ENCODE assay signal across 8 mouse cellular contexts in genomic region chr10:34418794-34419193, GRCm38 (mm10). TPM values are rescaled to one million over a fixed set of nuclear protein-coding genes. Genes with fewer than 3 reads are reported as not detected.
DNase-seq lines count a peak whose midpoint lies in the region; ATAC-seq and TF ChIP-seq lines count a peak whose summit lies in the region.
"Not testable (repeated sequence)": the region's sequence is repeated elsewhere in the genome, so short reads cannot be mapped to it uniquely, and the experiment has no call there.

No protein-coding gene starts in this region.

- not testable (repeated sequence) for H3K9me3 ChIP-seq in MEL (replicated peaks; ENCODE audit: insufficient read depth, low read length); heart, embryonic 10.5 days; hindbrain, embryonic 16.5 days (ENCODE audit: control insufficient read depth, low read length); limb, embryonic 11.5 days (ENCODE audit: control insufficient read depth, low read length); lung, embryonic 14.5 days (ENCODE audit: low read depth, low read length); midbrain, postnatal 0 days (ENCODE audit: low read length)

- peak overlapping the region; percentile 72 for H3K9ac ChIP-seq in MEL (ENCODE audit: control insufficient read depth, low read depth, low read length, poor library complexity, severe bottlenecking)
- H3K9ac ChIP-seq in hindbrain, embryonic 16.5 days (ENCODE audit: low read depth, low read length) = peak overlapping the region; percentile 73
- H3K9ac ChIP-seq in limb, embryonic 11.5 days (ENCODE audit: low read length) = peak overlapping the region; percentile 37; the same call in 1 of the 2 replicates
- H3K9ac ChIP-seq in lung, embryonic 14.5 days = peak overlapping the region; percentile 72; the same call in 1 of the 2 replicates
- H3K9ac ChIP-seq in midbrain, postnatal 0 days (replicated peaks; ENCODE audit: low read length, poor library complexity, severe bottlenecking) = peak overlapping the region; percentile 57

- not testable (repeated sequence) for TF ChIP-seq POLR2A in MEL (IDR thresholded peaks at IDR 0.05; ENCODE audit: control insufficient read depth in 1 of 2, insufficient read depth in 1 of 2, low read depth in 1 of 2, low read length in 2 of 2, poor library complexity in 1 of 2); embryonic fibroblast, embryonic 13.5 days (IDR thresholded peaks at IDR 0.05; ENCODE audit: low read depth, low read length); testis, adult 2 months (IDR thresholded peaks at IDR 0.05; ENCODE audit: control insufficient read depth, low read depth, low read length)

- DNase-seq in MEL (ENCODE audit: low read depth, low spot score); heart, embryonic 10.5 days (ENCODE audit: low spot score); limb, embryonic 11.5 days (ENCODE audit: low spot score); lung, embryonic 14.5 days; midbrain, postnatal 0 days (ENCODE audit: low spot score): not testable (repeated sequence)

- H3K4me1 ChIP-seq in MEL (ENCODE audit: control insufficient read depth in 1 of 2, insufficient read depth in 2 of 2, low read length in 2 of 2) = peaks cover 11 to 25% of the 10 kb centered on the region in 2 experiments
- not testable (repeated sequence) for H3K4me1 ChIP-seq in embryonic fibroblast, embryonic 13.5 days (ENCODE audit: control insufficient read depth, insufficient read depth, low read length); heart, embryonic 10.5 days; hindbrain, embryonic 16.5 days (ENCODE audit: control insufficient read depth, insufficient read depth, low read depth, low read length); limb, embryonic 11.5 days (ENCODE audit: control insufficient read depth, insufficient read depth, low read length); lung, embryonic 14.5 days (ENCODE audit: insufficient read depth); midbrain, postnatal 0 days (ENCODE audit: insufficient read depth, low read length); testis, adult 2 months (ENCODE audit: control insufficient read depth, insufficient read depth, low read length)

- H3K27me3 ChIP-seq in MEL (ENCODE audit: control insufficient read depth in 1 of 2, insufficient read depth in 2 of 2, low read length in 2 of 2); heart, embryonic 10.5 days (ENCODE audit: insufficient read depth, poor library complexity, severe bottlenecking); hindbrain, embryonic 16.5 days (replicated peaks; ENCODE audit: control insufficient read depth, insufficient read depth, low read length); limb, embryonic 11.5 days (ENCODE audit: control insufficient read depth, insufficient read depth, low read length); lung, embryonic 14.5 days (ENCODE audit: insufficient read depth, low read length); midbrain, postnatal 0 days (ENCODE audit: insufficient read depth, low read length); testis, adult 2 months (ENCODE audit: control insufficient read depth, insufficient read depth, low read length): not testable (repeated sequence)

- not testable (repeated sequence) for TF ChIP-seq CTCF in MEL (IDR thresholded peaks at IDR 0.05 in 2 of 3, conservative IDR thresholded peaks at IDR 0.05 in 1 of 3; ENCODE audit: control insufficient read depth in 1 of 3, insufficient read depth in 1 of 3, low read depth in 2 of 3, low read length in 3 of 3, poor library complexity in 1 of 3, severe bottlenecking in 1 of 3); embryonic fibroblast, embryonic 13.5 days (IDR thresholded peaks at IDR 0.05; ENCODE audit: borderline replicate concordance, insufficient read depth, low read length); lung, embryonic 14.5 days (IDR thresholded peaks at IDR 0.05; ENCODE audit: low read depth); midbrain, postnatal 0 days (IDR thresholded peaks at IDR 0.05); testis, adult 2 months (IDR thresholded peaks at IDR 0.05; ENCODE audit: control insufficient read depth, insufficient read depth, insufficient replicate concordance, low read depth, low read length)

- H3K36me3 ChIP-seq in MEL (ENCODE audit: control insufficient read depth in 1 of 2, insufficient read depth in 2 of 2, low read length in 2 of 2) = peaks cover 0 to 19% of the 10 kb centered on the region in 2 experiments; a peak in 2 of 4 replicates
- not testable (repeated sequence) for H3K36me3 ChIP-seq in heart, embryonic 10.5 days; hindbrain, embryonic 16.5 days (ENCODE audit: control insufficient read depth, insufficient read depth, low read length); limb, embryonic 11.5 days (ENCODE audit: control insufficient read depth, insufficient read depth, low read length); lung, embryonic 14.5 days (ENCODE audit: insufficient read depth); midbrain, postnatal 0 days (ENCODE audit: insufficient read depth, low read length); testis, adult 2 months (ENCODE audit: control insufficient read depth, insufficient read depth, low read length)

- not testable (repeated sequence) for TF ChIP-seq EP300 in MEL (IDR thresholded peaks at IDR 0.05; ENCODE audit: low read depth in 1 of 2, low read length in 2 of 2)

- not testable (repeated sequence) for TF ChIP-seq RAD21 in MEL (IDR thresholded peaks at IDR 0.05; ENCODE audit: low read depth, low read length)

- not testable (repeated sequence) for H3K27ac ChIP-seq in MEL (ENCODE audit: control insufficient read depth, low read depth, low read length); embryonic fibroblast, embryonic 13.5 days (ENCODE audit: insufficient read depth, low read length); hindbrain, embryonic 16.5 days (ENCODE audit: low read depth, low read length); limb, embryonic 11.5 days (replicated peaks; ENCODE audit: low read depth, low read length); midbrain, postnatal 0 days (ENCODE audit: low read depth, low read length)
- H3K27ac ChIP-seq in heart, embryonic 10.5 days = peak overlapping the region; percentile 95; the same call in 1 of the 2 replicates
- 0 out of 2 replicates have a peak overlapping the region, but pooled peaks have one; percentile 7 for H3K27ac ChIP-seq in lung, embryonic 14.5 days (ENCODE audit: low read depth)
- H3K27ac ChIP-seq in testis, adult 2 months (ENCODE audit: control insufficient read depth, insufficient read depth, low read depth, low read length) = peak overlapping the region; percentile 36; the same call in 1 of the 2 replicates

- WGBS in heart, embryonic 10.5 days = 78% methylated on average over 4 of the region's 4 CpGs
- 83% methylated on average over 4 of the region's 4 CpGs for WGBS in hindbrain, embryonic 16.5 days
- 78% methylated on average over 4 of the region's 4 CpGs for WGBS in limb, embryonic 11.5 days
- WGBS in lung, embryonic 14.5 days = 74% methylated on average over 4 of the region's 4 CpGs
- 75% methylated on average over 4 of the region's 4 CpGs for WGBS in midbrain, postnatal 0 days

- ATAC-seq in hindbrain, embryonic 16.5 days; limb, embryonic 11.5 days (ENCODE audit: insufficient number of reproducible peaks, low FRiP score, low TSS enrichment, low read depth); lung, embryonic 14.5 days (ENCODE audit: insufficient read depth); midbrain, postnatal 0 days (ENCODE audit: low FRiP score): not testable (repeated sequence)

- H3K4me3 ChIP-seq in MEL (ENCODE audit: control insufficient read depth in 1 of 2, insufficient read depth in 1 of 2, low read depth in 2 of 2, low read length in 2 of 2) = peak overlapping the region; percentile 70 to 88
- H3K4me3 ChIP-seq in embryonic fibroblast, embryonic 13.5 days (ENCODE audit: insufficient read depth, low read length) = peak overlapping the region; percentile 32
- peak overlapping the region; percentile 75 for H3K4me3 ChIP-seq in heart, embryonic 10.5 days
- peak overlapping the region; percentile 67 for H3K4me3 ChIP-seq in hindbrain, embryonic 16.5 days (ENCODE audit: low read length)
- peak overlapping the region; percentile 63 for H3K4me3 ChIP-seq in limb, embryonic 11.5 days (ENCODE audit: low read depth, low read length)
- peak overlapping the region; percentile 65 for H3K4me3 ChIP-seq in lung, embryonic 14.5 days (ENCODE audit: low read depth, low read length)
- peak overlapping the region; percentile 62 for H3K4me3 ChIP-seq in midbrain, postnatal 0 days (ENCODE audit: low read depth, low read length)
- peak overlapping the region; percentile 90 for H3K4me3 ChIP-seq in testis, adult 2 months (ENCODE audit: control insufficient read depth, low read depth, low read length)

- H3K4me2 ChIP-seq in hindbrain, embryonic 16.5 days (ENCODE audit: low read length) = peak overlapping the region; percentile 80
- peak overlapping the region; percentile 47 for H3K4me2 ChIP-seq in limb, embryonic 11.5 days (ENCODE audit: low read depth, severe bottlenecking)
- peak overlapping the region; percentile 68 for H3K4me2 ChIP-seq in lung, embryonic 14.5 days
- peak overlapping the region; percentile 81 for H3K4me2 ChIP-seq in midbrain, postnatal 0 days (ENCODE audit: low read depth, low read length, poor library complexity, severe bottlenecking)

- not testable (repeated sequence) for H3K79me2 ChIP-seq in MEL (ENCODE audit: control insufficient read depth, insufficient read depth, low read length, poor library complexity)

RNA-seq across cellular contexts. Expression of gene Nt5dc1, which starts 0.4 kb away (rescaled TPM):
- 8.9 and 9.2 TPM in 2 replicates for total RNA-seq in MEL (2012; rRNA removed)
- 10 to 100 TPM in 1 of 2 experiments, not detected in 1; 11.5 TPM for polyA plus RNA-seq in MEL (2012; ENCODE audit: insufficient read depth in 1 of 2, insufficient read length in 2 of 2, low read depth in 1 of 2, low replicate concordance in 2 of 2, missing spikeins in 1 of 2)
- 8.9 and 10.0 TPM in 2 replicates for polyA plus RNA-seq in embryonic fibroblast, embryonic 13.5 days (2011; ENCODE audit: insufficient read length, low read depth, missing spikeins)
- polyA plus RNA-seq in heart, embryonic 10.5 days (2016; fragmentation: Nextera tagmentation; extraction: Ambion mirVana) = 7.3 and 8.2 TPM in 2 replicates
- 2.0 and 2.6 TPM in 2 replicates for polyA plus RNA-seq in hindbrain, embryonic 16.5 days (2015; fragmentation: Nextera tagmentation; extraction: Ambion mirVana)
- polyA plus RNA-seq in limb, embryonic 11.5 days (2014; fragmentation: Nextera tagmentation; extraction: Ambion mirVana) = 7.7 and 9.5 TPM in 2 replicates
- polyA plus RNA-seq in lung, embryonic 14.5 days (2014; fragmentation: Nextera tagmentation; extraction: Ambion mirVana) = 13.4 and 14.5 TPM in 2 replicates
- total RNA-seq in midbrain, postnatal 0 days (2014; rRNA removed) = 0.93 and 1.6 TPM in 2 replicates
- polyA plus RNA-seq in midbrain, postnatal 0 days (2015; fragmentation: Nextera tagmentation; extraction: Ambion mirVana) = 1.5 and 2.6 TPM in 2 replicates
- polyA plus RNA-seq in testis, adult 2 months (2012; rRNA removed) = 17.5 and 18.4 TPM in 2 replicates

RNA-seq across cellular contexts. Expression of gene Col10a1, which starts 29.0 kb away (rescaled TPM):
- 0.03 TPM in 1 of 2 replicates, not detected in the other for total RNA-seq in MEL (2012; rRNA removed)
- polyA plus RNA-seq in MEL (2012; ENCODE audit: insufficient read depth in 1 of 2, insufficient read length in 2 of 2, low read depth in 1 of 2, low replicate concordance in 2 of 2, missing spikeins in 1 of 2) = under 1 TPM in 1 of 2 experiments, not detected in 1; 0.07 TPM
- 20.2 and 23.0 TPM in 2 replicates for polyA plus RNA-seq in embryonic fibroblast, embryonic 13.5 days (2011; ENCODE audit: insufficient read length, low read depth, missing spikeins)
- polyA plus RNA-seq in heart, embryonic 10.5 days (2016; fragmentation: Nextera tagmentation; extraction: Ambion mirVana) = 0.15 and 0.20 TPM in 2 replicates
- polyA plus RNA-seq in hindbrain, embryonic 16.5 days (2015; fragmentation: Nextera tagmentation; extraction: Ambion mirVana) = 0.11 and 2.6 TPM in 2 replicates
- 0.13 and 0.19 TPM in 2 replicates for polyA plus RNA-seq in limb, embryonic 11.5 days (2014; fragmentation: Nextera tagmentation; extraction: Ambion mirVana)
- 0.29 and 0.54 TPM in 2 replicates for polyA plus RNA-seq in lung, embryonic 14.5 days (2014; fragmentation: Nextera tagmentation; extraction: Ambion mirVana)
- total RNA-seq in midbrain, postnatal 0 days (2014; rRNA removed) = 0.19 and 0.60 TPM in 2 replicates
- polyA plus RNA-seq in midbrain, postnatal 0 days (2015; fragmentation: Nextera tagmentation; extraction: Ambion mirVana) = 0.10 and 0.11 TPM in 2 replicates
- polyA plus RNA-seq in testis, adult 2 months (2012; rRNA removed) = not detected in 2 replicates

Comparison
In these comparisons a context has a peak if more than half of its experiments do, and no peak if none do; other contexts are left out.
1. H3K4me3 ChIP-seq: peak in every context shown above with its lines; median percentile 90 in testis, adult 2 months; 79 in MEL; 75 in heart, embryonic 10.5 days; 67 in hindbrain, embryonic 16.5 days; 65 in lung, embryonic 14.5 days; 63 in limb, embryonic 11.5 days; 62 in midbrain, postnatal 0 days; 32 in embryonic fibroblast, embryonic 13.5 days.